Mouse (Mus musculus) spleen, postnatal 10 days (tissue): ENCODE measurements around the gene Acp6.
"Not testable (repeated sequence)": the region's sequence is repeated elsewhere in the genome, so short reads cannot be mapped to it uniquely, and the experiment has no call there.

Experiments used
- DNase-seq, 2 experiments: peaks; one replicate each; pipeline ENCODE4 v3.0.0; 2021 to 2022; ENCODE audit warnings: low spot score in 2 of 2

Acp6 gene

DNA sequence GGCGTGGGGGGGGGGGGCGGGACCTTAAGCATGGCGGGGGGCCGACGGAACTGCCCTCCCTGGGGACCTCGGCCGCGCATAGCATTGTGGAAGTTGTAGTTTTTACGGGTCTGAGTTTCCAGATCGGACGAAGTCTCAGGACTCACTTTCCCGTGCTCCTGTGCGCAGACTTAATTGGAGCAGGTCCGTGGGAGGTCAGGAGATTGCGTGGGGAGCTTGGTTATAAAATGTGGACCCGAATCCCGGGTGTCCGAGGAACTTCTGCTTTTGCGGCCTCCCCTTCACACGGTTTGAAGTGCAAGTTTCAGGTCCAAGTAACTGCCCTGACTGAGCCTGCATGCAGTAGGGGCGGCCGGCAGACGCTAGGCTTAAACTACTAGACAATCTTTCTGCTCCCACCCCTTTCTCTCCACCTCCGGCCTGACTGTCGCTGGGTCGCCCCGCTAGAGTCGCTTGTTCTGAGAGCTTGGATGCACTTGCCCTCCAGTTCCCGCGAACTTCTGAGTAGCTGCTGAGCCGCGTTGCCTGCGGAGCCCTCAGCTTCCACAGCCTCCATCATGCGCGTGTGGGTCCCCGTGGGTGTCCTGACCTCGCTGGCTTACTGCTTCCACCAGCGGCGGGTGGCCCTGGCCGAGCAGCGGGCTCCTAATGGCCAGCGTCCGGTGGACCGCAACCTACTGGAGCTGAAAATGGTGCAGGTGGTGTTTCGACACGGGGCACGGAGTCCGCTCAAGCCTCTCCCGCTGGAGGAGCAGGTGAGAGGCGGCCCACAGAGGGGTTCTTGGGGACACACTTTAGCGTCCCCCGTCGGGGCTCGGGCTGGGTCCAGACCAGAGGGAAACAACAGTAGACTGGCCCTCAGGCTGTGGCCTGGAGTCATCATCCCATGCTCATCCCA is at the start of gene Acp6:
Gene Acp6, plus strand, starts transcription at position 167 of the 898 bp plus-strand sequence.
- peak; percentile 72 to 89 for DNase-seq

DNA sequence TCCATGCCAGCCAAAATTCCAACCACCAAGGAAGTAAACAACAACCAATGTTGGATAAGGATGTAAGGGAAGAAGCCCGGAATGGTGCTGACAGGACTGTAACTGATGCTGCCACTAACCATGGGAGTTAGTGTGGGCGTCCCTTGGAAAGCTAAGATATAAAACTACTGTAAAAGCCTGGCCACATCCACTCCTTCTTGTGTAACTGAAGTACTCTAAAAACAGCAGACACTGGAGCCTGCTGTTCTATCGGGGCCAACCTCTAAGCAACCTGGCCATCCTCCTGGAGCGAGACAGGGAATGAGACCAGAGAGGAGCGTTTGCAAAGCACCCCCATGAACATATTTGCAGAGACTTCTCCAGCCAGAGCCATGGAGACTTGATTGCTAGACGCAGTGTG is 41.1 kb upstream of the Acp6 start:
- no peak for DNase-seq

- DNase-seq: no peak
Observed at GRCm38 (mm10) chr3:97118313-97118712, 40.3 kb upstream of the Acp6 start.

DNA sequence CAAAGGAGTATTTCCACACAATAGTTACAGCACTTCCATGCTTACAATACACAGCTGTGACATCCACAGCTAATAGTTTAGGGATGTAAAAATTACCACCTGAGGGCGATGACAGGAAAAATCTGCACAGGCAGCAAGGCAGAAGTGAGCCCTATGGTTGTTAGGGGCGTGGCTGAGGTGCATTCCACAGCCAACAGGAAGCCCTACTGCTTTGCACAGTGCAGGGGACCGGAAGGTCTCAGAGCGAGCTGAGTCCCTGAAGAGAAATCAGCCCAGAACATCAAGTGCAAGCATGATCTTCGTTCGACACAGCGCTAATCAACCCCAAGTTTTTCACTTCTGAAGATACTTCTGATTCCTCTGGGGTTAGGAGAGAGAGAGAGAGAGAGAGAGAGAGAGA is 34.4 kb upstream of the Acp6 start:
- peak; percentile 8 to 57 for DNase-seq

- no peak for DNase-seq
Observed at GRCm38 (mm10) chr3:97129410-97129809, 29.2 kb upstream of the Acp6 start.

DNA sequence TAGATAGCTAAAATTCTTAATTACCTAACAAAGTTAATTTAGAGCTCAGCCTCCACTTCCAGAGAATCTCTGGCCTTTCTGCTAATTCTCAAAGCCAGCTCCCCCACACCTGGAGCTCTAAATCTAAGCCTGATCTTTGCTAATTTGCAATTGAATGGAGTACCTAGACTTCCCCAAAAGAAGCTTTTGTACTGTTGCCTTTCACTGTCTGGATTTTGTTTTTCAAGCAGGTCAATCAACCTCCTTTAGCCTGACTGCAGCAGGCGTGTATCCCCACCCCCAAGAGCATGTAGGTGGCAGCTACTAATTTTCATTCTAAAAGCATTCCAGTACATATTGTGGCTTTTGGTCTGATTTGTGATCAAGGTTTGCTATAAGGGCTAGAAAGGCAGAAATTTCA is 20.9 kb upstream of the Acp6 start:
- DNase-seq: not testable (repeated sequence)

DNA sequence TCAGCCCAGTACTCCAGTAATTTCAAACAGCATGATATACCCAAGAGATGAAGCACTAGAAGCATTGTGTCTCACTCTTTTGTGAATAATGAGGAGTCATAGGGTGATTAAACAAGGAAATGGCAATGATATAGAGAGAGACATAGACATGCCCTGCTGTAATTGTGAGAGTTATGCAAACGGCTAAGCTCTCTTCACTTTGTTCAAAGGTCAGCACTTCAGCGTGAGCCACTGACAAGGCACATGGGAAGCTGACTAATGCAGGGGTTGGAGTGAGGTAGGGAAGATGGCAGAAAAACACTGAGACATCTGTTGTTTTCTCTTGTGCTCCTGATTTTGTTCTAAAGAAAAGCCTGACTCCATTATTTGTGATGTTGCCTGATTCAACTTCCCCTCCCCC is 7.5 kb upstream of the Acp6 start:
- DNase-seq: no peak

DNA sequence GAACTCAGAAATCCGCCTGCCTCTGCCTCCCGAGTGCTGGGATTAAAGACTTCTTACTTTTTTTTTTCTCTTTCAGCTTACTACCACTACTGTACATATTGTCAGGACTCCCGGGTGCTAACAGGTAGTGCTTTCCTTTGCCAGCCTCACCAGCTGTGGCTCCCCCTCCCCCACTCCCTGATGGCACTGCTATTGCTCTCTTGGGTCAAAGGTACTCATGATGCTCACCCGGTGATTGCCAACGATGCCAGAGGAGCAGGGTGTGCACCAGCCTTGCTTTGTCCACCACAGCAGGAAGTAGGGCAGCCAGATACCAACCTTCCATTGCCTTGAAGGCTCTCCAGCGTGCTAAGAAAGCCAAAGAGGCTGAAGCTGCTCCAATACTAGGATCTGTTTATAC is 2.1 kb upstream of the Acp6 start:
- no peak for DNase-seq

GRCm38 (mm10) chr3:97157308-97157707 is 1.3 kb upstream of the Acp6 start:
- DNase-seq: no peak

DNA sequence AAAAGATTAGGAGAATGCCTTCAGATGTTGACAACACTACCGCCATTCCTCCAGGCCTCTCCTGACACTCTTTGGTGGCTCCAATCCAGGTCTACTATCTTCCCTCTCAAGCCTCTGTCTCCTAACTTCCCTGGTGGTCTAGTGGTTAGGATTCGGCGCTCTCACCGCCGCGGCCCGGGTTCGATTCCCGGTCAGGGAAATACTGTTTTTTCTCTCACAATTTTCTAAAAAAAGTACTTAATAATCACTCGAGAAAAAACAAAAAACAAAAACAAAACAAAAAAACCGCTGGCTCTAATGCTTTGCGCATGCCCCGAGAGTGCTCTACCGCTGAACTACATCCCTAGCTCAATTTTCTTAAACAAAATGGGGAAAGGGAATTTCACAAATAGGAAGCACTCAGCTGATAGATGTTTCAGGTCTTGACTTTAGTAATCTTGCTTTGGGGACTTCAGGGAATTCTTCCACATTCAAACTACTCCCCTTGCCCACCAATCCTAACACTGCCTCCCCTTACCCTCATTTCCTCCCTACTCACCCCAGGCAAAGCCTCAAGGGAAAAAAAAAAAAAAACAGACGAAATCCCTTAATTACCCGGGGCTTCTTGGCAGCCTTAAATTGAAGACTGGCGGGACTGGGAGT is 498 bp upstream of the Acp6 start:
- peak; percentile 65 to 73 for DNase-seq

DNA sequence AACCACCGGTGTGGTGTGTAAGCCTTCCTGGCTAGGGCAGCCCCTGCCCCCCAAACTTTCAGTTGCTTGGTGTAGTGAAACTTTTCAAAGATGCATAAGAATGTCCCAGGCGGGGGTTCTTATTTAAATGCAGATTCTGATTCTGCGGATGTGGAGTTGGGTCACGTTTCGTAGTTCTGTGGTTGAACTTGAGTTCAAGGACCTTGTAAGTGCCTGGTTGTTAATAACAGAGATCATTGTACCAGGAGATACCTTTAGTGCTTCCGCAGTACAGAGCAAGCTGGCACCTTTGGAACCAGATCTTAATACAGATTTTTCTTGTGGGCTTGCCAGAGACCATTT is 903 bp downstream of the Acp6 start:
- DNase-seq: no peak

GRCm38 (mm10) chr3:97159986-97160385 is 1.4 kb downstream of the Acp6 start:
- DNase-seq: no peak

- DNase-seq: no peak
Observed at GRCm38 (mm10) chr3:97160908-97161307, 2.3 kb downstream of the Acp6 start.

- DNase-seq: no peak
Observed at GRCm38 (mm10) chr3:97161773-97162172, 3.2 kb downstream of the Acp6 start.

DNA sequence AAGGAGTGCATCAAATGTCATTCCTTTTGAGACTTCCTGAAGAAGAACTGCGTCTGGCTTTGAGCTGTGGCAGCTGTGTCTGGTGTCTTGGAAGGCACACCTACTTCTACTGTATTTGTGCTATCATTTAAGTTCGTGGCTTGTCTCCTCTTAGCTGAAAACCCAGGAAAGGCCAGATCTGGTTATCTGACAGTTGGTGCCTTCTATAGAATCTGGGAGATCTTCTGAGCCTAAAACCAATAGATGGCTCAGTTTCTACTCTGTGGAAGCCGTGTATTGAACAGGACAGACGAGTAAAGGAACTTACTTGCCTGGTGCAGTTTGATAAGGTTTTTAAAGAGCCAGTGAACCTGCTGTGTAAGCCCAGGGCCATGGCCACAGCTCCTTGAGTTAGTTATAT is 5.9 kb downstream of the Acp6 start:
- no peak for DNase-seq

GRCm38 (mm10) chr3:97167126-97167525 is 8.5 kb downstream of the Acp6 start:
- no peak for DNase-seq

DNA sequence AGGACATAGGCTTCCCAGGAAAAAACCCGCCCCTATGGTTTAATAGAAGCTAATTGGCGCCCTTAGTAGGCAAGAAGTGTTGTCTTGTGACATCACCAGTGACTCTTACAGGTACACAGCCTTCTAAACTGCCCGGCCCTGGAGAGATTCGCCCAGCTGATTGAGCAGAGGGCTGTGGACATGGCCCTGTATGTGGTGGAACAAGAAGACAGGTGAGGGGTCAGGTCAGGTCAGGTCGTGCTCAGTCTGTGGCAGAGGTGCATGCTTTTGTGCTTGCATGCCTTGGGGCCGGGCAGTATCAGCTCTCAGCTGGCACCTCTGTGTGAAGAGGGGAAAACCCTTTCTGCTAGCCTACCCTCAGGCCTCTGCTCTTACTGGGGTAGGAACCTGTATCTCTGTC is 13.0 kb downstream of the Acp6 start:
- no peak for DNase-seq

DNA sequence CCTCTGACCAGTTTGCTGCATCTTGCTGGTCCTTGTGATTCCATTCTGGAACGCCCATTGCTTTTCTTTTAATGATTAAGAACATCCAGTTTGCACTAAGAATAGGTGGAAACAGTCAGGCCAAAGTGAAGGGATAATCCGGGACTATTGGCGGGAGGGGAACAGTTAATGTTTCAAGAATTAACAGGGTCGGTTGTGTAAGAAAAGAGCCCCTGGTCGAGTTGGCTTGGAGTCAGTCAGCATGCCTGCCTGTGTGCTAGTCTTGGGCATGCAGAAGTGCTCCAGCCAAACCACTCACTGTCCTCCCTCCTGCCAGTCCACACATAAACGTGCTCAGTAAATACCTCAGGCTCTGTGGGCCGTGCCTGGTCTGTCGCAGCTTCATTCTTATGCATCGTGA is 13.7 kb downstream of the Acp6 start:
- DNase-seq: no peak

GRCm38 (mm10) chr3:97172632-97173031 is 14.1 kb downstream of the Acp6 start:
- no peak for DNase-seq

DNA sequence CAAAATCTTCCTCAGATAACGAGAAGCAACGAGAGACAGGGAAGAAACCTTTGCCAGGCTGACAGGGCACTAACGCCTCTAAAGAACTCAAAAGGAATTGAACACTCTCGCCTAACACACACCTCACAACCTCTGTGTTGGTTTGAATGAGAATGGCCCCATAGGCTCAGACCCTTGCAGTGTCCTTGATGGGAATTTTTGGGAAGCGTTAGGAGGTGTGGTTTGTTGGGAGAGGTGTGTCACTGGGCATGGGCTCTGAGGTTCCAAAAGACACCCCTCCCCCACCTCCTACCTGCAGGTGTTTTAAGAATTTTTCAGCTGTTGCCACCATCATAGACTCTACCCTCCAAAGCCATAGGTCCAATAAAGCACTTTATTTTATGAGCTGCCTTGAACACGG is 20.3 kb downstream of the Acp6 start:
- DNase-seq: no peak

GRCm38 (mm10) chr3:97180527-97180926 is 21.9 kb downstream of the Acp6 start:
- DNase-seq: no peak

- DNase-seq: no peak
Observed at GRCm38 (mm10) chr3:97183810-97184209, 25.2 kb downstream of the Acp6 start.

- DNase-seq: peak in 1 of 2 experiments; percentile 64
Observed at GRCm38 (mm10) chr3:97185098-97185860, 26.7 kb downstream of the Acp6 start.
